ENCODE assay signal across 9 mouse cellular contexts in the genomic region with DNA sequence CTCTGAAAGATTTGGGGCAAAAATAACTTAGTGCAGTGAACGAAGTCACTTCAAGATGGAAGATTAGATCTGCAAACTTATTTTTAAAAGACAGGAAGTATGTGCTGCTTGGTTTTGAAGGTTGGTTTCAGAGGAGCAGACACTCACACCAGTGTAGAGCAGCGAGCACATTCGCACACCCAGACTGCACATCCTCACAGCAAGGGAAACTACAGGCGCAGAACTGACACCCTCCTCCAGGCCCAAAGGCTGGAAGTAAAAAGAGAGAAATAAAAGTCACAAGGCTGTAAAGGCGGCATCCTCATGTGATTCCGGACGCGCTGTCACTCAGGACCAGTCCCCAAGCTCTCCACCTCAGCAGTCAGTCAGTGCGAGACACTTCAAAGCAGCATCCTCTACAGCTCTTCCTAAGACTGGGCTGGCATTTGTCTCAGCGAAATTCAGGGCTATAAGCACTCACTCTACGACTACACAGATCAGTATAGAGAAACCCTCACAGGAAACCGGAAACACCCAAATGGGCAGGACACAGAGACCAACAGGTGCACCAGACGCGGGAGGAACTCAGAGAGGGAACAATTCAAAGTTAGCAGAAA. TPM values are rescaled to one million over a fixed set of nuclear protein-coding genes. Genes with fewer than 3 reads are reported as not detected.
A peak's percentile ranks its signal among the peaks of the same experiment; 100 is the strongest.
DNase-seq lines count a peak whose midpoint lies in the region; ATAC-seq and TF ChIP-seq lines count a peak whose summit lies in the region.
"Had no signal": no experiment of that assay in that cellular context is flagged by ENCODE, and none has a peak within 500 bp of the region (broad histone marks: within the 10 kb centered on the region; RNA-seq: fewer than 3 reads in every experiment).

No protein-coding gene starts in this region.

- WGBS in lung, embryonic 14.5 days = 90% methylated on average over 14 of the region's 14 CpGs
- 90% methylated on average over 14 of the region's 14 CpGs for WGBS in embryonic facial prominence, embryonic 14.5 days
- 86% methylated on average over 14 of the region's 14 CpGs for WGBS in neural tube, embryonic 15.5 days

- no peaks in the 10 kb centered on the region for H3K27me3 ChIP-seq in lung, embryonic 14.5 days (ENCODE audit: insufficient read depth, low read length)
- no peaks in the 10 kb centered on the region for H3K27me3 ChIP-seq in CH12.LX (replicated peaks)
- H3K27me3 ChIP-seq in embryonic facial prominence, embryonic 14.5 days (replicated peaks; ENCODE audit: control insufficient read depth, insufficient read depth, low read length) = no peaks in the 10 kb centered on the region
- H3K27me3 ChIP-seq in neural tube, embryonic 15.5 days (replicated peaks) = no peaks in the 10 kb centered on the region

- TF ChIP-seq RAD21 in CH12.LX (IDR thresholded peaks at IDR 0.05; ENCODE audit: low read depth, low read length) = no peak

- TF ChIP-seq EP300 in CH12.LX (IDR thresholded peaks at IDR 0.05; ENCODE audit: low read length) = no peak

- H3K79me2 ChIP-seq in CH12.LX (replicated peaks; ENCODE audit: control insufficient read depth, extremely low read depth, insufficient read depth, poor library complexity, severe bottlenecking) = peaks cover 70% of the 10 kb centered on the region

- no peaks in the 10 kb centered on the region for H3K9me3 ChIP-seq in lung, embryonic 14.5 days (ENCODE audit: low read depth, low read length)
- no peaks in the 10 kb centered on the region for H3K9me3 ChIP-seq in CH12.LX (replicated peaks; ENCODE audit: low read length)
- H3K9me3 ChIP-seq in embryonic facial prominence, embryonic 14.5 days (ENCODE audit: control insufficient read depth, low read length) = no peaks in the 10 kb centered on the region
- no peaks in the 10 kb centered on the region for H3K9me3 ChIP-seq in neural tube, embryonic 15.5 days (replicated peaks)
- H3K9me3 ChIP-seq: forebrain, embryonic 10.5 days had no signal

- H3K9ac ChIP-seq in lung, embryonic 14.5 days = no peak overlapping the region
- peak overlapping the region; percentile 27 for H3K9ac ChIP-seq in CH12.LX (ENCODE audit: insufficient read depth, low read depth)
- H3K9ac ChIP-seq in embryonic facial prominence, embryonic 14.5 days (ENCODE audit: low read depth, low read length) = no peak overlapping the region
- H3K9ac ChIP-seq in neural tube, embryonic 15.5 days (replicated peaks) = no peak overlapping the region

- DNase-seq in lung, embryonic 14.5 days = no peak
- no peak for DNase-seq in lung, adult 18-20 months
- DNase-seq in CH12.LX (ENCODE audit: extremely low read depth) = no peak
- no peak for DNase-seq in embryonic facial prominence, embryonic 14.5 days (ENCODE audit: low spot score)
- no peak for DNase-seq in cerebellum, adult 8-10 months
- no peak for DNase-seq in layer of hippocampus, adult 9-10 months (ENCODE audit: low spot score)

- peak overlapping the region; percentile 35; the same call in 1 of the 2 replicates for H3K4me2 ChIP-seq in lung, embryonic 14.5 days
- H3K4me2 ChIP-seq in CH12.LX (ENCODE audit: insufficient read depth, low read depth, poor library complexity, severe bottlenecking) = peak overlapping the region; percentile 88
- H3K4me2 ChIP-seq in embryonic facial prominence, embryonic 14.5 days (ENCODE audit: low read depth, low read length) = peak overlapping the region; percentile 18; the same call in 1 of the 2 replicates
- peak overlapping the region; percentile 1; the same call in 1 of the 2 replicates for H3K4me2 ChIP-seq in neural tube, embryonic 15.5 days

- in situ Hi-C loops in CH12.LX (cut with MboI; ENCODE audit: low pct_ligation_motif_present, low pct_unique_long_range_greater_than_20kb, low sequenced_read_pairs) = no loop called here

- ATAC-seq in lung, embryonic 14.5 days (ENCODE audit: insufficient read depth) = no peak
- ATAC-seq in embryonic facial prominence, embryonic 14.5 days (ENCODE audit: low read depth) = no peak
- ATAC-seq in neural tube, embryonic 15.5 days (ENCODE audit: low FRiP score) = no peak
- ATAC-seq in monocyte, adult 5-6 weeks (replicated peaks; ENCODE audit: insufficient number of reproducible peaks, low FRiP score, low TSS enrichment, poor library complexity, severe bottlenecking) = no peak

- dilution Hi-C loops in CH12.LX (cut with MboI; ENCODE audit: extremely low pct_ligation_motif_present, extremely low pct_unique_long_range_greater_than_20kb, low sequenced_read_pairs) = no loop called here

- TF ChIP-seq CTCF in lung, embryonic 14.5 days (IDR thresholded peaks at IDR 0.05; ENCODE audit: low read depth) = no peak
- TF ChIP-seq CTCF in CH12.LX (conservative IDR thresholded peaks at IDR 0.05 in 1 of 2, IDR thresholded peaks at IDR 0.05 in 1 of 2; ENCODE audit: low read depth in 2 of 2, low read length in 2 of 2) = no peak

- peaks cover 41% of the 10 kb centered on the region for H3K36me3 ChIP-seq in lung, embryonic 14.5 days (ENCODE audit: insufficient read depth)
- H3K36me3 ChIP-seq in CH12.LX (replicated peaks in 1 of 2; ENCODE audit: control insufficient read depth in 1 of 2, insufficient read depth in 1 of 2, low read length in 1 of 2) = peaks cover 18 to 38% of the 10 kb centered on the region in 2 experiments
- peaks cover 27% of the 10 kb centered on the region for H3K36me3 ChIP-seq in embryonic facial prominence, embryonic 14.5 days (ENCODE audit: control insufficient read depth, insufficient read depth, low read length)
- peaks cover 5% of the 10 kb centered on the region for H3K36me3 ChIP-seq in neural tube, embryonic 15.5 days

- no peak; the same call in 1 of the 2 replicates for TF ChIP-seq POLR2A in CH12.LX (IDR thresholded peaks at IDR 0.05; ENCODE audit: low read depth, low read length)

- H3K27ac ChIP-seq in lung, embryonic 14.5 days (ENCODE audit: low read depth) = no peak overlapping the region
- peak overlapping the region; percentile 43 for H3K27ac ChIP-seq in CH12.LX (ENCODE audit: insufficient read depth, low read depth)
- H3K27ac ChIP-seq in embryonic facial prominence, embryonic 14.5 days (replicated peaks; ENCODE audit: low read depth, low read length) = no peak overlapping the region
- no peak overlapping the region for H3K27ac ChIP-seq in neural tube, embryonic 15.5 days (replicated peaks)
- H3K27ac ChIP-seq: forebrain, embryonic 10.5 days had no signal

- no peak overlapping the region for H3K4me3 ChIP-seq in lung, embryonic 14.5 days (ENCODE audit: low read depth, low read length)
- peak overlapping the region; percentile 47 to 88 (median 60) for H3K4me3 ChIP-seq in CH12.LX (replicated peaks in 1 of 3; ENCODE audit: low read depth in 2 of 3, low read length in 2 of 3, poor library complexity in 1 of 3)
- H3K4me3 ChIP-seq in embryonic facial prominence, embryonic 14.5 days (ENCODE audit: low read depth, low read length) = no peak overlapping the region
- no peak overlapping the region for H3K4me3 ChIP-seq in neural tube, embryonic 15.5 days (replicated peaks)

- peaks cover 10% of the 10 kb centered on the region for H3K4me1 ChIP-seq in lung, embryonic 14.5 days (ENCODE audit: insufficient read depth)
- peaks cover 14 to 60% of the 10 kb centered on the region in 2 experiments for H3K4me1 ChIP-seq in CH12.LX (ENCODE audit: control insufficient read depth in 1 of 2, insufficient read depth in 2 of 2)
- H3K4me1 ChIP-seq in embryonic facial prominence, embryonic 14.5 days (ENCODE audit: control insufficient read depth, insufficient read depth, low read length) = peaks cover 8% of the 10 kb centered on the region
- H3K4me1 ChIP-seq in neural tube, embryonic 15.5 days = peaks cover 27% of the 10 kb centered on the region

TF ChIP-seq in CH12.LX, 34 proteins besides CTCF, POLR2A, EP300 and RAD21:
- TF ChIP-seq JUN (IDR thresholded peaks at IDR 0.05; ENCODE audit: insufficient read depth, low read depth, low read length) = no peak
- 0 out of 2 replicates have a peak, but pooled peaks have one; percentile 38 for TF ChIP-seq RCOR1 (conservative IDR thresholded peaks at IDR 0.05; ENCODE audit: low read depth, low read length)
- TF ChIP-seq SIN3A (IDR thresholded peaks at IDR 0.05; ENCODE audit: low read length) = peak; percentile 60; the same call in 1 of the 2 replicates
- TF ChIP-seq ELF1 (IDR thresholded peaks at IDR 0.05; ENCODE audit: low read depth, low read length) = no peak
- no peak for TF ChIP-seq BHLHE40 (IDR thresholded peaks at IDR 0.05; ENCODE audit: low read depth, low read length)
- 0 out of 2 replicates have a peak, but pooled peaks have one; percentile 7 for TF ChIP-seq TCF12 (IDR thresholded peaks at IDR 0.05; ENCODE audit: low read depth, low read length)
- TF ChIP-seq CHD1 (IDR thresholded peaks at IDR 0.05; ENCODE audit: low read depth, low read length) = 0 out of 2 replicates have a peak, but pooled peaks have one; percentile 39
- peak; percentile 42; the same call in 1 of the 2 replicates for TF ChIP-seq HCFC1 (IDR thresholded peaks at IDR 0.05; ENCODE audit: low read depth, low read length)

RNA-seq across cellular contexts. Expression of a gene that starts 2.6 kb away (rescaled TPM):
- 0.30 and 0.34 TPM in 2 replicates for polyA plus RNA-seq in lung, embryonic 14.5 days (2014; fragmentation: Nextera tagmentation; extraction: Ambion mirVana)
- total RNA-seq in CH12.LX (2012; rRNA removed) = 0.25 and 0.59 TPM in 2 replicates
- total RNA-seq in CH12.LX (2014; rRNA removed) = 0.17 and 0.39 TPM in 2 replicates
- polyA plus RNA-seq in CH12.LX (2012; ENCODE audit: insufficient read length, low read depth) = 0.49 and 0.65 TPM in 2 replicates
- polyA plus RNA-seq in embryonic facial prominence, embryonic 14.5 days (2014; fragmentation: Nextera tagmentation; extraction: Ambion mirVana) = 0.42 and 0.55 TPM in 2 replicates
- polyA plus RNA-seq in neural tube, embryonic 15.5 days (2015; fragmentation: Nextera tagmentation; extraction: Ambion mirVana) = 0.84 and 0.97 TPM in 2 replicates
- 0.21 to 0.86 TPM in 2 of 3 replicates, not detected in the other for total RNA-seq in monocyte, adult 5-6 weeks (2017)

RNA-seq across cellular contexts. Expression of a gene that starts 6.9 kb away (rescaled TPM):
- polyA plus RNA-seq in lung, embryonic 14.5 days (2014; fragmentation: Nextera tagmentation; extraction: Ambion mirVana) = 322 and 366 TPM in 2 replicates
- total RNA-seq in CH12.LX (2012; rRNA removed) = 203 and 247 TPM in 2 replicates
- total RNA-seq in CH12.LX (2014; rRNA removed) = 268 and 272 TPM in 2 replicates
- 232 and 242 TPM in 2 replicates for polyA plus RNA-seq in CH12.LX (2012; ENCODE audit: insufficient read length, low read depth)
- 290 and 303 TPM in 2 replicates for polyA plus RNA-seq in embryonic facial prominence, embryonic 14.5 days (2014; fragmentation: Nextera tagmentation; extraction: Ambion mirVana)
- 284 and 313 TPM in 2 replicates for polyA plus RNA-seq in neural tube, embryonic 15.5 days (2015; fragmentation: Nextera tagmentation; extraction: Ambion mirVana)
- total RNA-seq in monocyte, adult 5-6 weeks (2017) = 121 to 148 TPM (median 139 TPM) in 3 replicates

RNA-seq across cellular contexts. Expression of a gene that starts 28.1 kb away (rescaled TPM):
- polyA plus RNA-seq in lung, embryonic 14.5 days (2014; fragmentation: Nextera tagmentation; extraction: Ambion mirVana) = 3.0 and 3.2 TPM in 2 replicates
- total RNA-seq in CH12.LX (2012; rRNA removed) = 8.5 and 9.1 TPM in 2 replicates
- total RNA-seq in CH12.LX (2014; rRNA removed) = 8.9 and 11.0 TPM in 2 replicates
- 11.2 and 11.5 TPM in 2 replicates for polyA plus RNA-seq in CH12.LX (2012; ENCODE audit: insufficient read length, low read depth)
- polyA plus RNA-seq in embryonic facial prominence, embryonic 14.5 days (2014; fragmentation: Nextera tagmentation; extraction: Ambion mirVana) = 1.7 and 1.9 TPM in 2 replicates
- polyA plus RNA-seq in neural tube, embryonic 15.5 days (2015; fragmentation: Nextera tagmentation; extraction: Ambion mirVana) = 2.4 and 3.6 TPM in 2 replicates
- total RNA-seq in monocyte, adult 5-6 weeks (2017) = 0.75 to 1.2 TPM in 2 of 3 replicates, not detected in the other

Comparison
In these comparisons a context has a peak if more than half of its experiments do, and no peak if none do; other contexts are left out.
1. H3K4me2 ChIP-seq: peak in every context shown above with its lines; median percentile 88 in CH12.LX; 35 in lung, embryonic 14.5 days; 18 in embryonic facial prominence, embryonic 14.5 days; 1 in neural tube, embryonic 15.5 days.
2. H3K4me3 ChIP-seq: peak in CH12.LX (3 of 3); none in lung, embryonic 14.5 days (single experiment), embryonic facial prominence, embryonic 14.5 days (single experiment) and neural tube, embryonic 15.5 days (single experiment).